Mouse (Mus musculus) layer of hippocampus, postnatal 14 days (tissue): Measurements from ENCODE around the gene Cop1. TPM values are rescaled to one million over a fixed set of nuclear protein-coding genes. Genes with fewer than 3 reads are reported as not detected.
A peak's percentile ranks its signal among the peaks of the same experiment; 100 is the strongest.

ENCODE experiments used
- DNase-seq, 2 experiments: peaks; one replicate each; pipeline ENCODE4 v3.0.0; 2021 to 2022; ENCODE audit warnings: low spot score in 2 of 2, mixed read lengths in 1 of 2
- long read RNA-seq, 2 experiments: library from polyadenylated mRNA; stranded (forward); transcript quantifications; one replicate each; pipeline ENCODE4 v2.0.0; 2021
- total RNA-seq, 2 experiments: library from RNA; stranded (reverse); gene quantifications; 2 replicates each; pipeline ENCODE4 v1.2.3; 2021

Gene Cop1
- 100 to 1,000 TPM; 135 to 138 TPM for total RNA-seq
- long read RNA-seq, experiment 1, full-length matches to known transcripts: 39 of 73 reads
- long read RNA-seq, experiment 1, partial matches to known transcripts: 3 of 73 reads
- long read RNA-seq, experiment 1, other reads (novel, unspliced or antisense): 31 of 73 reads
- long read RNA-seq, experiment 2, full-length matches to known transcripts: 40 of 74 reads
- long read RNA-seq, experiment 2, partial matches to known transcripts: 1 of 74 reads
- long read RNA-seq, experiment 2, other reads (novel, unspliced or antisense): 33 of 74 reads

- DNase-seq: peak; percentile 93 to 95
Measured at GRCm38 (mm10) chr1:159231781-159232571, at the start of gene Cop1. TSS of gene Cop1 (plus strand) at chr1:159232320.

GRCm38 (mm10) chr1:159186741-159187140 lies 45.4 kb upstream of the Cop1 start:
- DNase-seq: no peak

GRCm38 (mm10) chr1:159198603-159199002 lies 33.5 kb upstream of the Cop1 start:
- no peak for DNase-seq

- no peak for DNase-seq
Measured at GRCm38 (mm10) chr1:159199606-159200005, 32.5 kb upstream of the Cop1 start.

GRCm38 (mm10) chr1:159201220-159201619 lies 30.9 kb upstream of the Cop1 start:
- no peak for DNase-seq

GRCm38 (mm10) chr1:159211711-159212110 lies 20.4 kb upstream of the Cop1 start:
- DNase-seq: peak; percentile 25 to 44

GRCm38 (mm10) chr1:159217437-159217836 lies 14.7 kb upstream of the Cop1 start:
- no peak for DNase-seq

- no peak for DNase-seq
Measured at GRCm38 (mm10) chr1:159222046-159222445, 10.1 kb upstream of the Cop1 start.

- no peak for DNase-seq
Measured at GRCm38 (mm10) chr1:159225064-159225824, 6.9 kb upstream of the Cop1 start.

GRCm38 (mm10) chr1:159232572-159233261 lies 597 bp downstream of the Cop1 start:
- peak; percentile 23 to 31 for DNase-seq

GRCm38 (mm10) chr1:159233426-159233825 lies 1.3 kb downstream of the Cop1 start:
- DNase-seq: no peak

GRCm38 (mm10) chr1:159234496-159234895 lies 2.4 kb downstream of the Cop1 start:
- no peak for DNase-seq

- DNase-seq: no peak
Measured at GRCm38 (mm10) chr1:159235674-159236073, 3.6 kb downstream of the Cop1 start.

GRCm38 (mm10) chr1:159238147-159238546 lies 6.0 kb downstream of the Cop1 start:
- DNase-seq: no peak

- no peak for DNase-seq
Measured at GRCm38 (mm10) chr1:159250320-159250719, 18.2 kb downstream of the Cop1 start.

- DNase-seq: no peak
Measured at GRCm38 (mm10) chr1:159253078-159253477, 21.0 kb downstream of the Cop1 start.

GRCm38 (mm10) chr1:159254906-159255685 lies 23.0 kb downstream of the Cop1 start:
- DNase-seq: no peak

GRCm38 (mm10) chr1:159256543-159256942 lies 24.4 kb downstream of the Cop1 start:
- no peak for DNase-seq

GRCm38 (mm10) chr1:159263820-159264219 lies 31.7 kb downstream of the Cop1 start:
- no peak for DNase-seq

- DNase-seq: no peak
Measured at GRCm38 (mm10) chr1:159280072-159280471, 48.0 kb downstream of the Cop1 start.
